16 mouse cellular contexts compared by ENCODE assay signal in genomic region chr8:18258287-18258961, GRCm38 (mm10).
DNase-seq lines count a peak whose midpoint lies in the region; ATAC-seq and TF ChIP-seq lines count a peak whose summit lies in the region.
"Had no signal": no experiment of that assay in that cellular context is flagged by ENCODE, and none has a peak within 500 bp of the region (broad histone marks: within the 10 kb centered on the region; RNA-seq: fewer than 3 reads in every experiment).

No protein-coding gene starts in this region.

- H3K27me3 ChIP-seq in forebrain, postnatal 0 days (ENCODE audit: insufficient read depth, low read length): no peaks in the 10 kb centered on the region
- no peaks in the 10 kb centered on the region for H3K27me3 ChIP-seq in forebrain, embryonic 12.5 days
- no peaks in the 10 kb centered on the region for H3K27me3 ChIP-seq in kidney, postnatal 0 days (ENCODE audit: insufficient read depth, low read length)
- H3K27me3 ChIP-seq: CH12.LX; forebrain, embryonic 15.5 days; hindbrain, embryonic 15.5 days; limb, embryonic 13.5 days; stomach, embryonic 15.5 days had no signal

- no peaks in the 10 kb centered on the region for H3K4me1 ChIP-seq in forebrain, postnatal 0 days (ENCODE audit: insufficient read depth)
- H3K4me1 ChIP-seq in forebrain, embryonic 12.5 days: no peaks in the 10 kb centered on the region
- H3K4me1 ChIP-seq in kidney, postnatal 0 days (replicated peaks; ENCODE audit: insufficient read depth, low read length): no peaks in the 10 kb centered on the region
- H3K4me1 ChIP-seq: forebrain, embryonic 15.5 days; hindbrain, embryonic 15.5 days; limb, embryonic 13.5 days; stomach, embryonic 15.5 days had no signal

- no peaks in the 10 kb centered on the region for H3K9me3 ChIP-seq in forebrain, postnatal 0 days (ENCODE audit: low read length)
- no peaks in the 10 kb centered on the region for H3K9me3 ChIP-seq in forebrain, embryonic 12.5 days
- H3K9me3 ChIP-seq in kidney, postnatal 0 days (replicated peaks; ENCODE audit: low read length): no peaks in the 10 kb centered on the region
- H3K9me3 ChIP-seq: forebrain, embryonic 15.5 days; hindbrain, embryonic 15.5 days; limb, embryonic 13.5 days; stomach, embryonic 15.5 days had no signal

- H3K36me3 ChIP-seq in forebrain, postnatal 0 days (ENCODE audit: insufficient read depth): no peaks in the 10 kb centered on the region
- no peaks in the 10 kb centered on the region for H3K36me3 ChIP-seq in forebrain, embryonic 12.5 days (replicated peaks)
- H3K36me3 ChIP-seq in kidney, postnatal 0 days (ENCODE audit: insufficient read depth, low read length): no peaks in the 10 kb centered on the region
- H3K36me3 ChIP-seq: forebrain, embryonic 15.5 days; hindbrain, embryonic 15.5 days; limb, embryonic 13.5 days; stomach, embryonic 15.5 days had no signal

- no peak overlapping the region for H3K4me3 ChIP-seq in forebrain, postnatal 0 days (ENCODE audit: low read depth, low read length)
- H3K4me3 ChIP-seq in forebrain, embryonic 12.5 days (replicated peaks): no peak overlapping the region
- H3K4me3 ChIP-seq in kidney, postnatal 0 days (replicated peaks; ENCODE audit: low read depth, low read length): no peak overlapping the region
- H3K4me3 ChIP-seq: forebrain, embryonic 15.5 days; hindbrain, embryonic 15.5 days; limb, embryonic 13.5 days; stomach, embryonic 15.5 days had no signal

- H3K4me2 ChIP-seq in forebrain, postnatal 0 days (ENCODE audit: low read depth): no peak overlapping the region
- no peak overlapping the region for H3K4me2 ChIP-seq in forebrain, embryonic 12.5 days
- H3K4me2 ChIP-seq in kidney, postnatal 0 days (ENCODE audit: low read length): no peak overlapping the region
- H3K4me2 ChIP-seq: forebrain, embryonic 15.5 days; hindbrain, embryonic 15.5 days; limb, embryonic 13.5 days; stomach, embryonic 15.5 days had no signal

- WGBS in forebrain, postnatal 0 days: 68% methylated on average over 7 of the region's 7 CpGs
- WGBS in forebrain, embryonic 12.5 days: 84% methylated on average over 7 of the region's 7 CpGs
- WGBS in kidney, postnatal 0 days: 67% methylated on average over 7 of the region's 7 CpGs

- H3K27ac ChIP-seq in forebrain, postnatal 0 days (ENCODE audit: low read depth, low read length): no peak overlapping the region
- no peak overlapping the region for H3K27ac ChIP-seq in forebrain, embryonic 12.5 days
- H3K27ac ChIP-seq in kidney, postnatal 0 days: no peak overlapping the region
- H3K27ac ChIP-seq: forebrain, embryonic 15.5 days; hindbrain, embryonic 15.5 days; limb, embryonic 13.5 days; stomach, embryonic 15.5 days had no signal

- ATAC-seq in forebrain, postnatal 0 days: no peak
- no peak for ATAC-seq in forebrain, embryonic 12.5 days (ENCODE audit: low FRiP score)
- ATAC-seq in kidney, postnatal 0 days (replicated peaks; ENCODE audit: low FRiP score, low read depth): no peak
- ATAC-seq: forebrain, embryonic 15.5 days had no signal

- no peak overlapping the region for H3K9ac ChIP-seq in forebrain, postnatal 0 days
- H3K9ac ChIP-seq in forebrain, embryonic 12.5 days: no peak overlapping the region
- no peak overlapping the region for H3K9ac ChIP-seq in kidney, postnatal 0 days (ENCODE audit: low read depth, low read length)
- H3K9ac ChIP-seq: forebrain, embryonic 15.5 days; hindbrain, embryonic 15.5 days; limb, embryonic 13.5 days; stomach, embryonic 15.5 days had no signal

- no peak for TF ChIP-seq CTCF in forebrain, postnatal 0 days (IDR thresholded peaks at IDR 0.05; ENCODE audit: low read depth)
- no peak for TF ChIP-seq CTCF in kidney, postnatal 0 days (IDR thresholded peaks at IDR 0.05; ENCODE audit: low read depth)

- peak; percentile 34 for DNase-seq in forebrain, postnatal 0 days
- DNase-seq in kidney, postnatal 0 days (ENCODE audit: low spot score): peak; percentile 8
- DNase-seq in kidney, postnatal 25 days: no peak
- DNase-seq in NIH3T3 (ENCODE audit: low read depth): peak; percentile 3
- peak; percentile 33 to 52 for DNase-seq in frontal cortex, postnatal 36 days (ENCODE audit: low spot score in 2 of 2)
- no peak for DNase-seq in neural tube, embryonic 10.5 days (ENCODE audit: extremely low spot score, low spot score)
- DNase-seq: cerebellum, adult 9-10 months; layer of hippocampus, adult 9-11 months; lung, adult 18-20 months; thymus, postnatal 14 days had no signal

Comparison
In these comparisons a context has a peak if more than half of its experiments do, and no peak if none do; other contexts are left out.
1. DNase-seq: peak in forebrain, postnatal 0 days (single experiment), kidney, postnatal 0 days (single experiment), NIH3T3 (single experiment) and frontal cortex, postnatal 36 days (2 of 2); none in kidney, postnatal 25 days (0 of 2) and neural tube, embryonic 10.5 days (single experiment).